Mouse (Mus musculus) heart, adult 2 months (tissue): ENCODE results near the gene Gpr6. TPM values are rescaled to one million over a fixed set of nuclear protein-coding genes. Genes with fewer than 3 reads are reported as not detected.

Source experiments
- DNase-seq, 2 experiments: peaks; one replicate each; pipeline ENCODE4 v3.0.0; 2021
- H3K27ac ChIP-seq: fragments of 200-600 bp; 2 replicates; pipeline ENCODE4 v1.8.1; 2022
- H3K27me3 ChIP-seq: fragments of 200-500 bp; 2 replicates; pipeline ENCODE4 v1.6.1; 2012; ENCODE audit warnings: mild to moderate bottlenecking, low read length, inconsistent platforms, mixed read lengths; ENCODE audit not compliant: control insufficient read depth, insufficient read depth
- H3K36me3 ChIP-seq: fragments of 200-500 bp; 2 replicates; pipeline ENCODE4 v1.6.1; 2012; ENCODE audit warnings: low read length, inconsistent platforms; ENCODE audit not compliant: control insufficient read depth, insufficient read depth
- H3K4me1 ChIP-seq: fragments of 200-500 bp; 2 replicates; pipeline ENCODE4 v1.6.1; 2011; ENCODE audit warnings: low read length; ENCODE audit not compliant: control insufficient read depth, insufficient read depth
- H3K4me3 ChIP-seq: fragments of 200-600 bp; 2 replicates; pipeline ENCODE4 v1.8.1; 2022
- H3K79me2 ChIP-seq: fragments of 200-500 bp; replicated peaks from 2 replicates; pipeline ENCODE4 v1.6.1; 2012; ENCODE audit warnings: mild to moderate bottlenecking, inconsistent platforms, low read length, moderate library complexity, mixed read lengths; ENCODE audit not compliant: control insufficient read depth, insufficient read depth
- H3K9ac ChIP-seq: fragments of 200-500 bp; 2 replicates; pipeline ENCODE4 v1.6.1; 2012; ENCODE audit warnings: low read depth, mild to moderate bottlenecking, control low read depth, inconsistent platforms, low read length, mixed read lengths
- CTCF ChIP-seq: fragments of 200-600 bp; IDR thresholded peaks from 2 replicates; pipeline ENCODE4 v1.8.1; 2022; ENCODE audit warnings: antibody characterized with exemption, mild to moderate bottlenecking, moderate library complexity
- EP300 ChIP-seq: fragments of 200-500 bp; IDR thresholded peaks from 2 replicates; pipeline ENCODE4 v1.6.1; 2011; ENCODE audit warnings: low read depth, low read length, control low read depth; ENCODE audit not compliant: insufficient read depth
- POLR2A ChIP-seq: fragments of 200-500 bp; IDR thresholded peaks from 2 replicates; pipeline ENCODE4 v1.6.1; 2011; ENCODE audit warnings: mild to moderate bottlenecking, low read depth, low read length, control low read depth; ENCODE audit not compliant: insufficient read depth
- WGBS: fragments of 180-500 bp; shearing (Covaris S2); methylation state at CpG from one replicate; pipeline ENCODE4 v1.1.7; 2018; 5-methylcytosine and 5-hydroxymethylcytosine counted together
- intact Hi-C: fragments of 180-260 bp; cut with DNase I; formaldehyde crosslinking; loops from one replicate; pipeline ENCODE4 v1.15.1; 2025
- polyA plus RNA-seq: library from polyadenylated mRNA; depleted of rRNA; stranded (reverse); fragments of >200 nt; gene quantifications from 2 replicates; pipeline ENCODE4 v1.2.3, GENCODE M21; 2012
- total RNA-seq, 2 experiments: library from RNA; stranded (reverse); gene quantifications; 2 replicates each; pipeline ENCODE4 v1.2.3; 2021

The Gpr6 gene
- total and polyA plus RNA-seq, 3 experiments = not detected

DNA sequence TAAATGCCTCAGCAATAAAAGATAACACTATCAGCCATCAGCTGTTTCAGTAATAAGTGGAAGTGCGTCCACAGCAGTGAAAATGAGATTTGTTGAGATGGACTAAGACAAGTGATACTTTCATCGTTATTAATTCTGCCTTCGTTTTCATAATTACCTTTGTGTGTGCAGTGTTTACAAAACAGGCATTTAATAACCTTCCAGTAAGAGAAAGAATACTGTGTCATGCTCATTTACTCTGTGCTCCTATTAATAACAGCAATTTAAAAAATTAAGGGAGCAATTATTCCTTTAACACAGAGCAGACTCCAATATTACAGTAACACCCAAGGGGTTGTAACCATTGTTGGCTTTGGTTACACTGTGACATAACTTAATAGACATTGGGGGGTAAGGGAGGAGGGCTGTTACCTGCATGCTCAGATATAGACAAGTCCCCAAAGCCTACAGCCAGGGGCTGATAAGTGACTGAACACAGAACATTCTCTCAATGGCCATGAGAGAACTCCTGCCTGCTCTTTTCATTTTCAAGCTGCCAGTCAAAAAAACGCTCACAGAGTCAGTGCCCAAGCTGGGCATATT is 11.7 kb downstream of the Gpr6 start:
- intact Hi-C loops = no loop called here
- no peaks in the 10 kb centered on the region for H3K36me3 ChIP-seq
- H3K27ac ChIP-seq = no peak overlapping the region
- H3K27me3 ChIP-seq = no peaks in the 10 kb centered on the region
- WGBS = 65% methylated on average over 4 of the region's 4 CpGs
- no peaks in the 10 kb centered on the region for H3K79me2 ChIP-seq
- TF ChIP-seq CTCF = no peak
- no peak for TF ChIP-seq POLR2A
- TF ChIP-seq EP300 = no peak
- H3K9ac ChIP-seq = no peak overlapping the region
- no peak for DNase-seq
- no peak overlapping the region for H3K4me3 ChIP-seq
- H3K4me1 ChIP-seq = no peaks in the 10 kb centered on the region

DNA sequence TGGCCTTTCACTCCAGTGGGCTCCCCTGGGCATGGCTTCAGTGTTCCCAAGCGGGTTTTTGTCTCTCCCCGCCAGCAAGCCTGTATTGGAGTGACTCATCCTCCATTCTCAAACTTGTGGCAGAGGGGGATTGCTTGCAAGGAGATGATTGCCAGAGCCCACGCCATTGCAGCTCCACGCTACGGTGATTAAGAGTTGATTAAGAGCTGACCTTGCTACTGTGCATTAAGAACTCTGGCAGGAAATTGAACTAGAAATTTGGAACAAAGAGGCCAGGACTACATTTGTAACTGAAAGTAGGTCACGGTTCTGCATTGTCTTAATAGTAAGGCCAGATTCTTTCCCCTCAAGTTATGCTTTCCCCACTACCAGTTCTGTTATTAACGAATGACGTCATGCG is 16.5 kb downstream of the Gpr6 start:
- no peak overlapping the region for H3K9ac ChIP-seq
- intact Hi-C loops = no loop called here
- no peaks in the 10 kb centered on the region for H3K27me3 ChIP-seq
- no peak overlapping the region for H3K4me3 ChIP-seq
- no peaks in the 10 kb centered on the region for H3K4me1 ChIP-seq
- no peak for TF ChIP-seq POLR2A
- TF ChIP-seq EP300 = no peak
- TF ChIP-seq CTCF = no peak
- H3K79me2 ChIP-seq = no peaks in the 10 kb centered on the region
- no peak for DNase-seq
- H3K27ac ChIP-seq = no peak overlapping the region
- WGBS = 72% methylated on average over 9 of the region's 9 CpGs
- no peaks in the 10 kb centered on the region for H3K36me3 ChIP-seq

DNA sequence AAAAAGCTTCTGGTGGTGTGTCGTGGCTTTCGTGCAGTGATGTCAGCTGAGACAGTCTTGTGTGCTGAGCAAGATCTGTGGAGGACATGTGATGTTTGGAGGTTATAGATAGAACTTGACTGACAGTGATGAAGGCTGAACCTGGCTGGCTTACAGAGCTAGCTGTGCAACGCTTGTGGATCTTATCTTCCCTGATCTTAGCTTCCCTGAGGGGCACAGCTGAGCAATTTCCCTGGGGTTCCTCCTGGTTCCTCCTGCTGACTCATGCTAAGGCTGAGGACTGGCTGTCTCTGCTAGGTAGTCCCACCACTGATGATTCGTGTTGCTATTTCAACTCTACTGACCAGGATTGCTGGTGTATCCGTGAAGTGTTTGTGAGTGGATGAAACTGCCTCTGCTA is 18.1 kb downstream of the Gpr6 start:
- no peak for DNase-seq
- WGBS = 57% methylated on average over 5 of the region's 5 CpGs
- H3K4me1 ChIP-seq = no peaks in the 10 kb centered on the region
- H3K9ac ChIP-seq = no peak overlapping the region
- no peak overlapping the region for H3K27ac ChIP-seq
- H3K4me3 ChIP-seq = no peak overlapping the region
- H3K79me2 ChIP-seq = no peaks in the 10 kb centered on the region
- H3K36me3 ChIP-seq = no peaks in the 10 kb centered on the region
- TF ChIP-seq POLR2A = no peak
- TF ChIP-seq EP300 = no peak
- no peak for TF ChIP-seq CTCF
- intact Hi-C loops = no loop called here
- H3K27me3 ChIP-seq = no peaks in the 10 kb centered on the region

DNA sequence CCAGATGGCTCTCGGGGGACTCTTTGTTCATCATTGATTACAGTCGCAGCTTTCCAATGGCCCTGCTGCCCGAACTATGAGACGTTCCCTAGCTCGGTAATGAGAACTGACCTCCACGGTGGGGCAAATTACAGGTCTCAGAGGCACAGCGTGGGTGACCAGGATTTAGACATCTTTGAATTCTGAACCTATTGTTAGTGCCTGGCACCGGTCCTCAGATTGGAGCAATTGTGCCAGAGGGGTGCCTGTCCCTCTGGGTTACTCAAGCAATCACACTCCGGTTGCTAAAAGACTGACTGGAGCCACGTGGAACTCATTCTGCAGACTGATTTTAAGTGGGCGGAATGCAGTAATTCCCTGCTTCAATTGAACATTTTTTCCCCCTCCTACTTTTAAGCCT is 29.8 kb downstream of the Gpr6 start:
- no peak for DNase-seq
- Histone ChIP-seq H3K4me3 (no peak overlapping the region), H3K9ac (no peak overlapping the region), H3K27me3 (no peaks in the 10 kb centered on the region), H3K4me1 (no peaks in the 10 kb centered on the region), H3K36me3 (no peaks in the 10 kb centered on the region), H3K27ac (no peak overlapping the region), H3K79me2 (no peaks in the 10 kb centered on the region)
- TF ChIP-seq EP300 = no peak
- TF ChIP-seq POLR2A = no peak
- no peak for TF ChIP-seq CTCF
- intact Hi-C loops = no loop called here
- WGBS = 83% methylated on average over 11 of the region's 11 CpGs

DNA sequence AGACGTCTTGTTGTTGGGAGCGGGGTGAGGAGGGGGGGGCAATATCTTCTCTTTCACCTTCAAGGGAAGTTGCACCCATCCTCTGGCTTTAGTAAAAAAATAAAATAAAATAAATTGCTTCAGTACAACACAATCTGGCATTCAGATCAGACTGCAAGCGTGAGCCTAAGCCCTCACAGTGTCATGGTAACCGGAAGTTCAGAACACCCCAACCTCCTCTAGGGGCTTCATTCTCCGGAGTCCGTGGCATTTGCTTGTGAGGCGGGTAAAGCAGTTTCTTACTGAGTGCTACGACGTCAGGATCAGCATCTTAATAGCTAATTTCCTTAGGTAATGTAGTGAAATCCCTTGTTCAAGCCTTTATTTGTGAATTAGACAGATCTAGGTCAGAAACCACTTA is 30.6 kb downstream of the Gpr6 start:
- intact Hi-C loops = no loop called here
- TF ChIP-seq POLR2A (no peak), CTCF (no peak), EP300 (no peak)
- Histone ChIP-seq H3K9ac (no peak overlapping the region), H3K27me3 (no peaks in the 10 kb centered on the region), H3K27ac (no peak overlapping the region), H3K4me3 (no peak overlapping the region), H3K79me2 (no peaks in the 10 kb centered on the region), H3K36me3 (no peaks in the 10 kb centered on the region), H3K4me1 (no peaks in the 10 kb centered on the region)
- WGBS = 79% methylated on average over 9 of the region's 9 CpGs
- no peak for DNase-seq

DNA sequence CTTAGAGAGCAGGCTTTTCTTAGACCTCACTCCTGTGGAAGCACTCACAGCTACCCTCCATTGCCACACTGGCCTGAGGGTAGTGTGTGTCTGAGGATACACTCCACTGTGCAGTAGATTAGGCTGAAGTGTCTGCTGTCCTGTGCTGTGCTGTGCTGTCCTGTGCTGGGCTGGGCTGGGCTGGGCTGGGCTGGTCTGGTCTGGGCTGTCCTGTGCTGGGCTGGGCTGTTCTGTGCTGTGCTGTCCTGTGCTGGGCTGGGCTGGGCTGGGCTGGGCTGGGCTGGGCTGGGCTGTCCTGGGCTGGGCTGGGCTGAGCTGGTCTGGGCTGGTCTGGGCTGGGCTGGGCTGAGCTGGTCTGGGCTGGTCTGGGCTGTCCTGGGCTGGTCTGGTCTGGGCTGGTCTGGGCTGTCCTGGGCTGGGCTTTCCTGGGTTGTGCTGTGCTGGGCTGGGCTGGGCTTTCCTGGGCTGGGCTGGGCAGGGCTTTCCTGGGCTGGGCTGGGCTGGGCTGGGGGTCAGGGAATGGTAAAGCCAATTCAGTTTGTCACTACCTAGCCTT is 31.5 kb downstream of the Gpr6 start:
- Histone ChIP-seq H3K27me3 (no peaks in the 10 kb centered on the region), H3K4me3 (no peak overlapping the region), H3K79me2 (no peaks in the 10 kb centered on the region), H3K27ac (no peak overlapping the region), H3K9ac (no peak overlapping the region), H3K4me1 (no peaks in the 10 kb centered on the region), H3K36me3 (no peaks in the 10 kb centered on the region)
- TF ChIP-seq EP300 (no peak), CTCF (no peak), POLR2A (no peak)
- intact Hi-C loops = no loop called here
- no peak for DNase-seq
